Mouse (Mus musculus) lung, postnatal 0 days (tissue): ENCODE results near the gene Tnfrsf12a. TPM values are rescaled to one million over a fixed set of nuclear protein-coding genes. Genes with fewer than 3 reads are reported as not detected.

Experiments
- ATAC-seq: fragments of 200-750 bp; cut with Nextera tagmentation; 2 replicates; pipeline ENCODE4 v1.8.0; 2017; ENCODE audit warnings: moderate library complexity
- DNase-seq: peaks from one replicate; pipeline ENCODE4 v3.0.0-alpha.2; 2016; ENCODE audit warnings: low spot score
- H3K27ac ChIP-seq: fragments of 300-500 bp; sonication (generic); 2 replicates; pipeline ENCODE4 v1.5.1; 2014; ENCODE audit warnings: antibody characterized with exemption, mild to moderate bottlenecking, low read length, mixed read lengths
- H3K27me3 ChIP-seq: fragments of 300-500 bp; sonication (generic); replicated peaks from 2 replicates; pipeline ENCODE4 v1.6.1; 2014; ENCODE audit warnings: low read length, mixed read lengths; ENCODE audit not compliant: insufficient read depth
- H3K36me3 ChIP-seq: fragments of 300-500 bp; sonication (generic); 2 replicates; pipeline ENCODE4 v1.6.1; 2014; ENCODE audit warnings: low read length, mixed read lengths; ENCODE audit not compliant: insufficient read depth
- H3K4me1 ChIP-seq: fragments of 300-500 bp; sonication (generic); 2 replicates; pipeline ENCODE4 v1.6.1; 2014; ENCODE audit warnings: antibody characterized with exemption, low read depth, low read length, mixed read lengths; ENCODE audit not compliant: insufficient read depth
- H3K4me2 ChIP-seq: fragments of 300-500 bp; sonication (generic); replicated peaks from 2 replicates; pipeline ENCODE4 v1.6.1; 2014; ENCODE audit warnings: low read depth, mild to moderate bottlenecking, low read length, moderate library complexity, mixed read lengths
- H3K4me3 ChIP-seq: fragments of 300-500 bp; sonication (generic); 2 replicates; pipeline ENCODE4 v1.5.1; 2014; ENCODE audit warnings: low read depth, low read length
- H3K9ac ChIP-seq: fragments of 300-500 bp; sonication (generic); replicated peaks from 2 replicates; pipeline ENCODE4 v1.6.1; 2014; ENCODE audit warnings: low read depth, mild to moderate bottlenecking
- H3K9me3 ChIP-seq: fragments of 300-500 bp; sonication (generic); 2 replicates; pipeline ENCODE4 v1.6.1; 2016; ENCODE audit warnings: low read length, mixed read lengths
- CTCF ChIP-seq: IDR thresholded peaks from 2 replicates; pipeline ENCODE4 v1.5.1; 2016; ENCODE audit warnings: antibody characterized with exemption, mild to moderate bottlenecking
- EP300 ChIP-seq: IDR thresholded peaks from 2 replicates; pipeline ENCODE4 v1.6.1; 2016; ENCODE audit warnings: antibody characterized with exemption, mild to moderate bottlenecking, control low read depth
- WGBS: fragments of 180-500 bp; shearing (Covaris S2); extraction: QIAGEN DNeasy Blood & Tissue Kit; methylation state at CpG from one replicate; pipeline ENCODE4 v1.1.7; 2014; 5-methylcytosine and 5-hydroxymethylcytosine counted together
- polyA plus RNA-seq: library from polyadenylated mRNA; unstranded; fragments of >200 nt; fragmentation: Nextera tagmentation; extraction: Ambion mirVana; gene quantifications from 2 replicates; pipeline ENCODE4 v1.2.1, GENCODE M21; 2015

Gene Tnfrsf12a
- polyA plus RNA-seq, 1 experiment from 2014 or later, result 50.4 TPM

DNA sequence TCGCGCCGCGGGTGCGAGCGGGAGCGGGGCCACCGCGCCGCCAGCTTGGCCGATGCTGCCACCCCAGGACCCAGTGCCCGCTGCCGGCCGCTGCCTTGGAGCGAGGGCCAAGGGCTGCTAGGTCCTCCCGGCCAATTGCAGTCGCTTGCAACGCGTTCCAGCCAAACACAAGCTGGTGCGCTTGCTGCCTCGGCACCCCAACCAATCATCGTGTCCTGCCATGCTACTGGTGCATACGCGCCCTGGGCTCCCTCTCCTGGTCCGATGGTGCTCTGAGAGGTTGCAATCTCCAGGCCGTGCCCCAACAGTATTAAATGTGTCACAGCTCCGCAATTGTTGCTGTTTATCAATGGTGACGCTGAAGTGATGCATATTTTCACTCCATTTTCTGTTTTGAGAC, 22.8 kb upstream of the Tnfrsf12a start:
- TF ChIP-seq CTCF (peak; percentile 93), EP300 (no peak)
- 2% methylated on average over 20 of the region's 28 CpGs for WGBS
- Histone ChIP-seq H3K27me3 (no peaks in the 10 kb centered on the region), H3K9ac (no peak overlapping the region), H3K4me3 (peak overlapping the region; percentile 60), H3K36me3 (no peaks in the 10 kb centered on the region), H3K9me3 (no peaks in the 10 kb centered on the region), H3K27ac (no peak overlapping the region), H3K4me2 (peak overlapping the region; percentile 100), H3K4me1 (no peaks in the 10 kb centered on the region)
- DNase-seq (peak; percentile 95), ATAC-seq (peak; percentile 99)

DNA sequence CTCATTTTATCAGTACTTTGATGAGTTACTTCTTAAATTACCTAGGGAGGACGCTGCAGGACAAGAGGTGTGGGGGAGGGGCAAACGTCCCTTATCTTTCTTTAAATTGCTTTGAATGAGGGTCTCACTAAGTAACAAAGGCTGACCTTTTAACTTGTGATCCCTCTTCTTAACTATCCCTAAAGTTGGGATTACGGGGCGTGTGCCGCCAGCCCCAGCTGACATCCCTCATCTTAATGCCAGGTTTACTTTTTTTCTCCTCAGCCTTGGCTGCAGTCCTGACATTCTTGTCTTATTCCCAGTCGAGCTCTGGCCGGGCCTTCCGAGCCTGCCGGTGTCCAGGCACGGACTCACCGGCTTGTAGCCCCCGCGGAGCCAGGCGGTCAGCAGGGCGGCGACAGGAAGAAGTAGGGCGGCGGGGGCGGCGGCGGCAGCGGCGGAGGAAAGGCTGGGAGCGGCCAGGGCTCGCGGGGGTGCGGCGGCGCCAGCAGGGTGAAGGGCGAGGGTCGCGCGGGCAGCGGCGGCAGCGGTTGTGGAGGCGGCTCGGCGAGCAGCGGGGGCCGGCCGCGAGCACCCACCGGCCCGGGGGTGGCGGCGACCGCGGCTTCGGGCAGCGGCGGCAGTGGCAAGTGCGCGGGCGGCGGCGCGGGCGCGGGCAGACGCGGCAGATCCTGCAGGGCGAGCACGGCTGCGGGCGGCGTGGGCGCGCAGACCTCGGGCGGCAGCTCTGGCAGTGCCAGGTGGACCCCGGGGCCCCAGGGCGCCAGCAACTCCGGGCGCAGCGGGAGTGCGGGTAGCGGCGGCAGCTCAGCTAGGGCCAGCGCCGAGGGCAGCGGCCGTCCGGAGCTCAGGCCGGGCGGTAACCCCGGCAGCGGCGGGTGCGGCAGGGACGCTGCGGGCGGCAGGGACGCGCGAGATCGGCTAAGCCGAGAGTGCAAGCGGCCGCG, 22.1 kb upstream of the Tnfrsf12a start:
- Histone ChIP-seq H3K9me3 (no peaks in the 10 kb centered on the region), H3K36me3 (no peaks in the 10 kb centered on the region), H3K27ac (no peak overlapping the region), H3K4me1 (no peaks in the 10 kb centered on the region), H3K9ac (peak overlapping the region; percentile 32; the same call in 1 of the 2 replicates), H3K27me3 (no peaks in the 10 kb centered on the region), H3K4me2 (peak overlapping the region; percentile 100), H3K4me3 (peak overlapping the region; percentile 60)
- no peak for TF ChIP-seq EP300
- no peak; the same call in 1 of the 2 replicates for TF ChIP-seq CTCF
- peak; percentile 56 for ATAC-seq
- peak; percentile 49 for DNase-seq
- 2% methylated on average over 67 of the region's 101 CpGs for WGBS

DNA sequence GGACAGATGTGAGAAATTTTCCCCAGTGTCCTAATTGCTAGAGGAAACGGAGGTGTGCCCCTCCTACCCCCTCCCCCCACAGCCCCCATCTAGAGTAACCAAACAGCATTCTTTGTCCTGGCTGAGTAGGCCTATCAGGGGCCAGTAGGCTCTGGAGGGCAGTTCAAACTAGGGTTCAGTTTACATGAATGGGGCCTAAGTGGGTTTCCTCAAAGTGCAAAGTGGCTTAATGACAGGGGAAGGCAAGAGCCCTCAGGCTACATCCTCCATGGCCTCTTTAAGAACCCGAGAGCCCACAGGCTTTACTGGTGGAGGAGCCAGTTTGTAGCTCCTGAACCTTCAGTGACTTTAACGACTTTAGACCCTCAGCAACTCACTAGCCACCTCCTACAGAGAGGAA, 18.5 kb upstream of the Tnfrsf12a start:
- H3K9me3 ChIP-seq, result no peaks in the 10 kb centered on the region
- ATAC-seq (no peak), DNase-seq (no peak)
- no peak for TF ChIP-seq CTCF
- TF ChIP-seq EP300, result no peak
- H3K4me3 ChIP-seq, result no peak overlapping the region
- no peaks in the 10 kb centered on the region for H3K27me3 ChIP-seq
- H3K27ac ChIP-seq, result no peak overlapping the region
- no peaks in the 10 kb centered on the region for H3K4me1 ChIP-seq
- WGBS, result 12% methylated on average over 3 of the region's 3 CpGs
- H3K9ac ChIP-seq, result no peak overlapping the region
- H3K4me2 ChIP-seq, result no peak overlapping the region
- H3K36me3 ChIP-seq, result no peaks in the 10 kb centered on the region

DNA sequence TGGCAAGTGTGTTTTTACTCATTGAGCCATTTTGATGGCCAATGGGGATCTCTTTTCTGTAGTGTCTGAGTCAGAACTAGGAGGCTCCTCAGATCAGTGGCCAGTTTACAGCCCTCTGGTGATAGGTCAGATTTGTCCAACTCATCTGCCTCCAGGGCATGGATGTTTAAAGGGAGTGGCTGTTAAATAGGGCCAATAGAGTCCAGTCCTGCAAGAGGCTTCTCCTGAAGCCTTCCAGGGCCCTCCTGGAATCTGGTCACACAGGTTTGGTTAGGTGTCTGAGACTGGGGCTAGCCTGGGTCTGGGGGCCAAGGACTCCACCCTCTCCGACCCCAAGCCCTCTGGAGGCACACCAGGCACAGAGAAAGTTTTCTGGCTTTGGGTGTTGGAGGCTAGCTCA, 17.2 kb upstream of the Tnfrsf12a start:
- DNase-seq, result no peak
- H3K27ac ChIP-seq, result no peak overlapping the region
- no peaks in the 10 kb centered on the region for H3K27me3 ChIP-seq
- ATAC-seq, result no peak
- H3K4me1 ChIP-seq, result no peaks in the 10 kb centered on the region
- 52% methylated on average over 1 of the region's 1 CpGs for WGBS
- H3K4me2 ChIP-seq, result no peak overlapping the region
- TF ChIP-seq EP300 (no peak), CTCF (no peak)
- H3K9ac ChIP-seq, result no peak overlapping the region
- H3K4me3 ChIP-seq, result no peak overlapping the region
- H3K36me3 ChIP-seq, result no peaks in the 10 kb centered on the region
- H3K9me3 ChIP-seq, result no peaks in the 10 kb centered on the region

DNA sequence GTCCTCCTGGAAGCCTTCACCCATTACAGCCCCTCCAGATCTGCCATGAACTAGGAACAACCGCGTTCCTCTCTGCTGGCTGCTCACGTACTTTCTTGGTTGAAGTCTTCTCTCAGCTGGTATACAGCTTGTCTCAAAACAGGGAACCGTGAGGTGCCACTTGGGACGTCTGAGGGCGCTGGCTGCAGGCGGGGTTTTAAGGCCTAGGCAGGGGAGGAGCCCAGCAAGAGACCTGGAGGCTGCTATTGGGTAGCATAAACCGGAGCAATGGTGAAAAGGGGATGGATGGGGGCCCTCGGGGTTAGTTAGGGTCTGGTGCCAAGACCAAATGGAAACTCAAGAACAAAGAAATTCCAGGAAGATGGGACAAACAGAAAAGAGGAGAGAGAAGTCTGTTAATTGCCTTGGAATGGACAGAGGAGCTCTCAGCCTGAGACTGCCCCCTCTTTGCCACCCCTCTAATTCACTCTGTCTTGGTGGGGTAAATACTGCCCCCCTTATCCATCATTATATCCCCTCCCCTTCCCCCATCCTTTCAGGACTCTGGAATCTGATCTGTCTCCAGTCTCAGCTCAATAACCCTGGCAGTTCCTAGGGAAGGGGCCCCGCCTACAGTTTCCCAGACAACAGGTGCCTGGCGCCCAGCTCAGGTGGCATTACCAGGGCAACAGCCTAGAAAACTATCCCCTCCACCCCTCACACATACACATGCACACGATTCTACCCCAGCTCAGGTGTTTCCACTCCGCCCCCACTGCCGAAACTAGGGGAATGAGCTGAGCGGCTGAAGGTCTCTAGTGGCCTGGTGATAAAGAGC, 6.8 kb upstream of the Tnfrsf12a start, which contains the start of gene Cldn9:
Gene Cldn9 (minus strand): TSS at position 171 of the 817 bp plus-strand sequence.
- no peak within 1 kb of the TSS for H3K4me2 ChIP-seq
- H3K4me3 ChIP-seq, result no peak within 1 kb of the TSS
- TF ChIP-seq EP300, result no peak
- TF ChIP-seq CTCF, result no peak
- H3K9me3 ChIP-seq, result no peaks in the 10 kb centered on the region
- no peak within 1 kb of the TSS for H3K9ac ChIP-seq
- H3K4me1 ChIP-seq, result no peaks in the 10 kb centered on the region
- WGBS, result 20% methylated on average over 15 of the region's 15 CpGs
- no peak within 1 kb of the TSS for H3K27ac ChIP-seq
- peaks cover 14% of the 10 kb centered on the region; the same call in 1 of the 2 replicates for H3K27me3 ChIP-seq
- 0 out of 2 replicates have a peak, but pooled peaks have one; percentile 25 for ATAC-seq
- no peak for DNase-seq
- no peaks in the 10 kb centered on the region for H3K36me3 ChIP-seq

DNA sequence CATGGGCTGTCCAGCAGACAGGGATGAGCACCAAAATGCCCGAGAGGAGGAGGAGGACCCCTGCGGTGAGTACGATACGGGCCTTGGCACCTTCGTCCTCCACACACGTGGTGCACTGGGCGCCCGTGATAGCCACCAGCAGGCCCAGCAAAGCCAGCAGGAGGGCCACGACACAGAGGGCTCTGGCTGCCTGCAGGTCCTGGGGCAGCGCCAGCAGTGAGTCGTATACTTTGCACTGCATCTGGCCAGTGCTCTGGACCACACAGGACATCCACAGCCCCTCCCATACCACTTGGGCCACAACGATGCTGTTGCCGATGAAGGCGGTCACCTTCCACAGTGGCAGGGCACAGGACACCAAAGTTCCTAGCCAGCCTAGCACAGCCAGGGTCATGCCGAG, 6.0 kb upstream of the Tnfrsf12a start:
- Histone ChIP-seq H3K27ac (no peak overlapping the region), H3K9me3 (no peaks in the 10 kb centered on the region), H3K4me2 (no peak overlapping the region), H3K27me3 (peaks cover 14% of the 10 kb centered on the region; the same call in 1 of the 2 replicates), H3K4me3 (no peak overlapping the region), H3K9ac (no peak overlapping the region), H3K36me3 (no peaks in the 10 kb centered on the region), H3K4me1 (no peaks in the 10 kb centered on the region)
- TF ChIP-seq EP300 (no peak), CTCF (no peak)
- ATAC-seq (no peak), DNase-seq (no peak)
- 11% methylated on average over 15 of the region's 15 CpGs for WGBS
